Mouse (Mus musculus): ENCODE results near the gene Mmd2. TPM values are rescaled to one million over a fixed set of nuclear protein-coding genes. Genes with fewer than 3 reads are reported as not detected.

Mmd2 gene
- polyA plus RNA-seq, 1 experiment from 2014 or later = 4.7 TPM

DNA sequence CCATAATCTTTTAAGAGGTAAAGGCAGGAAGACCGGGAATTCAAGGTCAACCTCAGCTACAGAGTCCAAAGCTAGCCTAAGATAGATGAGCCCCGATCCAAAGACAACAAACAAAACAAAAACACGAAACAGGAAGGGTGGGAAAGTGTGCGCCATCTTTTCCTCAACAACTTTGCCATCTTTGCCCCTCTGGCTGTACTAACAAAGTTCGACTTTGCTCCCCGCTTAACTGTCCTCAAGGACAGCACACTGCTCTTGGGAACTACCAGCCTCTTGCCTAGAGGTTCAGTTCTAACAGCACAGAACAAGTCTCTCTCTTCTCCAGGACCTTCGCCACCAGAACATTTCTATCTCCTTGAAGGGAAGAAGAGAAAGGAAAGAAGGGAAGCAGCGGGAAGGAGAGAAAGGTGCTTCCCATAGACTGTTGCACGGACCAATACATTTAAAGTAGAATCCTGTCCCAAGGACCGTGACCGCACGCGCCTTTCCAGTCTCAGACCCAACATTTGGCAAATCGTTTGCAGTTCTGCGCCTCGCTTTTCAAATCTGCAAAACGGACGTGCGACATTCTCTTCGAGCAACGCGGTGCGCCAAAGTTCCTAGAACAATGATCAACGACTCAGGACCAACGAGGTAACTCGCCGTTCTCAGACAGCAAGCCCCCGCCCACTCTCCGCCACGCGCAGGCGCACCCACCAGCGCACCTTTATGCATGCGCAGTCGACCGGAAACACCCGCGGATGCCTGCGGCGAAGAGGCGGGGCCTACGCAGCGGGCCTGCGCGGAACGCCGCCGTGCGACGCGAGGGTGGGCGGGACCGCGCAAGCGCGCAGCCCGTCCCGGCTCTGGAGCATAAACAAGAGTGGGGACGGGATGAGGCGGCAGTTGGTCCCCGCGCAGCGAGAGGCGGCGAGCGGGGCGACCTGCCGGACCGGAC, 20.4 kb upstream of the Mmd2 start:
- peak; percentile 99 for DNase-seq (ENCODE audit: low spot score)
- peaks cover 32% of the 10 kb centered on the region for H3K36me3 ChIP-seq
- H3K9me3 ChIP-seq = no peaks in the 10 kb centered on the region
- peak overlapping the region; percentile 99 for H3K4me3 ChIP-seq
- H3K27me3 ChIP-seq (ENCODE audit: insufficient read depth, poor library complexity, severe bottlenecking) = no peaks in the 10 kb centered on the region; the same call in 1 of the 2 replicates
- under 1% methylated on average over 69 of the region's 69 CpGs for WGBS
- H3K4me1 ChIP-seq (replicated peaks) = peaks cover 25% of the 10 kb centered on the region
- peak overlapping the region; percentile 92 for H3K27ac ChIP-seq

DNA sequence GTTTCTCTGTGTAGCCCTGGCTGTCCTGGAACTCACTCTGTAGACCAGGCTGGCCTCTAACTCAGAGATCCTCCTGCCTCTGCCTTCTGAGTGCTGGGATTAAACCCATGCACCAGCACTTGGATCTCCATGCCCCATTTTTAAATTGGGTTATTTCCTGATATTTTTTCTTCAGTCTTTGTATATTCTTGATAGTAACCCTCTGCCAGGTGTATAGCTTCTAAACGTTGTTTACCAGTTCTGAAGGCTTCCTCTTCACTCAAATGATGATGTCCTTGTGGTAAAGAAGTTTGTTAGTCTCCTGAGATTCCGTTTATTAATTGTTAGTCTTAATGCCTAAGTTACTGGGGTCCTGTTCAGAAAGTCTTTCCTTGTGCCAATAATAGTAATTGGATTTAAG, 18.8 kb upstream of the Mmd2 start, which contains the start of gene Wipi2:
TSS of gene Wipi2 (plus strand) at position 301 of the 400 bp plus-strand sequence.
- Histone ChIP-seq H3K9me3 (no peaks in the 10 kb centered on the region), H3K4me1 (replicated peaks) (peaks cover 25% of the 10 kb centered on the region), H3K4me3 (peak within 1 kb of the TSS; percentile 99), H3K27me3 (ENCODE audit: insufficient read depth, poor library complexity, severe bottlenecking) (no peaks in the 10 kb centered on the region; the same call in 1 of the 2 replicates), H3K27ac (peak within 1 kb of the TSS; percentile 92), H3K36me3 (peaks cover 16% of the 10 kb centered on the region)
- DNase-seq (ENCODE audit: low spot score) = no peak
- 91% methylated on average over 2 of the region's 2 CpGs for WGBS

DNA sequence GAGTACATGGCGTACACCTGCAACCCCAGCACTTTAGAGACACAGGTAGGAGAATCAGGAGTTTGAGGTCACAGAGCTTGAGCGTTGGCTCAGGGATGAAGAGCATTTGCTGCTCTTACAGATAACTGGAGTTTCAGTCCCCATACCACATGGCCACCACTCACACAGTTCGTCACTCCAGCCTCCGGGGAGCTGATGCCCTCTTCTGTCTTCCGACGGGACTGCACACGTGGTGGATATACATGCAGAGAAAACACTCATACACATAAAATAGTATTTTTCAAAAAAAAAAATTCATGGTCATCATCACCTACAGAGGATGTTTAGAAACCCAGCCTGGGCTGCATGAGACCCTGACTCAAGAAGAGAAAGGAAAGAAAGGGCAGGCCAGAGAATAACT, 14.5 kb upstream of the Mmd2 start:
- H3K4me3 ChIP-seq = no peak overlapping the region
- 0 out of 2 replicates have a peak, but pooled peaks cover 3% of the 10 kb centered on the region for H3K4me1 ChIP-seq (replicated peaks)
- no peak for DNase-seq (ENCODE audit: low spot score)
- no peaks in the 10 kb centered on the region; the same call in 1 of the 2 replicates for H3K27me3 ChIP-seq (ENCODE audit: insufficient read depth, poor library complexity, severe bottlenecking)
- H3K36me3 ChIP-seq = no peaks in the 10 kb centered on the region
- H3K9me3 ChIP-seq = no peaks in the 10 kb centered on the region
- WGBS = 89% methylated on average over 7 of the region's 7 CpGs
- no peak overlapping the region for H3K27ac ChIP-seq

DNA sequence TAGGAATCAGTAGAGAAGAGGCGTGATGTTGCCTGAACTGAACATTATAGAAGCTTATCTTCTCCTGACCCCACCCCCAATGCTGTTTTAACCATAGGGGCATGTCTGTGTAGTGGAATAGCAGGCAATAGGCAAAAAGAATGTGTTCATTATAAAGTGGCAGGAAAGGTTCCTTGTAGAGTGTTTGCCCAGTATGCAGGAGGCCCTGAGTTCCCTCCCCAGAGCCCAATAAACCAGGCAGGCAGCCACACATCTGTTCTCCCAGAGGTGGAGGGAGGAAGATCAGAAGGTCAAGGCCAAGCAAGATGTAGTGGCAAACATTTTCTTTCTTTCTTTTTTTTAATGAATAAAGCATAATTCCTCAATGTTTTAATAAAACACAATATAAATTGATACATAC, 13.5 kb upstream of the Mmd2 start:
- no peak for DNase-seq (ENCODE audit: low spot score)

DNA sequence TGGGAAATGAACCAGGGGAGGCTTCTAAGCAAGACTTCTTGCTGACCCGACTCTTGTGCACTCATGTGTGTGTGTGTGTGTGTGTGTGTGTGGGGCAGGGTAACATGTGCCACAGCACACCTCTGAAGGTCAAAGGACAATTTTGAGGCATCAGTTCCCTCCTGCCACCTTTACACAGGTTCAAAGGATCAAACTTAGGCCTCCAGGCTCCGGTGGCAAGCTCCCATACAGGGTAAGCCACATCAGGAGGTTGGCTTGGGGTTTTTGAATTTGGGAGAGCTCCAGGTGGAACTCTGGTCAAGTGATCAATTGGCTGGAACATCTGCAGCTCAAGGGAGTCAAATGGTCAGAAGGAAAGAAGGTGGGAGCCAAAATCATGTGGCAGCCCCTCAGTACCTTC, 12.8 kb upstream of the Mmd2 start:
- H3K4me3 ChIP-seq = no peak overlapping the region
- no peaks in the 10 kb centered on the region; the same call in 1 of the 2 replicates for H3K27me3 ChIP-seq (ENCODE audit: insufficient read depth, poor library complexity, severe bottlenecking)
- no peak for DNase-seq (ENCODE audit: low spot score)
- no peak overlapping the region for H3K27ac ChIP-seq
- no peaks in the 10 kb centered on the region for H3K4me1 ChIP-seq (replicated peaks)
- H3K36me3 ChIP-seq = no peaks in the 10 kb centered on the region
- no peaks in the 10 kb centered on the region for H3K9me3 ChIP-seq
- WGBS = 73% methylated on average over 2 of the region's 2 CpGs

More for the DNA sequence above, 13.5 kb upstream of the Mmd2 start:
- Histone ChIP-seq H3K4me1 (replicated peaks) (no peaks in the 10 kb centered on the region), H3K36me3 (no peaks in the 10 kb centered on the region), H3K9me3 (no peaks in the 10 kb centered on the region), H3K27ac (no peak overlapping the region), H3K4me3 (no peak overlapping the region), H3K27me3 (ENCODE audit: insufficient read depth, poor library complexity, severe bottlenecking) (no peaks in the 10 kb centered on the region; the same call in 1 of the 2 replicates)
- 67% methylated on average over 1 of the region's 1 CpGs for WGBS

DNA sequence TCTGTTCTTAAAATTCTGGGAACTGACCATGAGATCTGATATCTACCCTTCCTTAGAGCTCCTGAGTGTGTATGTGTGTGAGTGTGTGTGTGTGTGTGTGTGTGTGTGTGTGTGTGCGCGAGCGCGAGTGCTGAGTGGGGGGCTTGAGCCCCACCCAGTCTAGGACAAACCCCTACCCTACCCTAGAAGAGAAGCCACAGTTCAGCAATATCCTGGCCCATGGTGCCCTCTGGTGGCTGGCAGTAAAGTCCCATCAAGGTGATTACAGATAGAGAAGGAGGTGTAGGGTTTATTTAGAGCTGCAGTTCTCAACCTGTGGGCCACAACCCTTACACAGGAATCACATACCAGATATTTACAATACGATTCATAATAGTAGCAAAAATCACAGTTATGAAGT, 11.3 kb upstream of the Mmd2 start:
- Histone ChIP-seq H3K4me3 (no peak overlapping the region), H3K27me3 (ENCODE audit: insufficient read depth, poor library complexity, severe bottlenecking) (no peaks in the 10 kb centered on the region), H3K27ac (no peak overlapping the region), H3K36me3 (no peaks in the 10 kb centered on the region), H3K4me1 (replicated peaks) (no peaks in the 10 kb centered on the region), H3K9me3 (no peaks in the 10 kb centered on the region)
- DNase-seq (ENCODE audit: low spot score) = peak; percentile 64
- WGBS = 15% methylated on average over 5 of the region's 5 CpGs

DNA sequence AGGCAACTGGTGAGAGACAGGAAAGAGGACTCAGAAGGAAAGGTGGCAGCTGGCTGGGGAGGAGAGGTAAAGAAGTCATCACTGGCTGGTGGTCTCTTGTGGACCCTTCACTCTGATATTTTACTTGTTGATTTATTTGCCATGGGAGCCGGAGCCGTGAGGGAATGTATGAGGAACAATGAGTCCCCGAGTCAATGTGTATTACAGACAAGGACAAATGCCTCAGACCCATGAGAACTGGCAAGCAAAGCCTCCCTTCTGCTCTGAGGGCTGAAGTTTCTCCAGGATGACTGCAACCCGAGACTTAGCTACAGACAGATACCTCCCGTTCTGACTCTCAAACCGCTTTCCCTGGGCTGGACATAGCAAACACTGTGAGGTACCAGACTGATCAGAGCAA, 7.7 kb upstream of the Mmd2 start:
- Histone ChIP-seq H3K27me3 (ENCODE audit: insufficient read depth, poor library complexity, severe bottlenecking) (no peaks in the 10 kb centered on the region), H3K4me1 (replicated peaks) (no peaks in the 10 kb centered on the region), H3K9me3 (no peaks in the 10 kb centered on the region), H3K4me3 (no peak overlapping the region), H3K27ac (no peak overlapping the region), H3K36me3 (no peaks in the 10 kb centered on the region)
- DNase-seq (ENCODE audit: low spot score) = no peak
- 76% methylated on average over 6 of the region's 6 CpGs for WGBS

DNA sequence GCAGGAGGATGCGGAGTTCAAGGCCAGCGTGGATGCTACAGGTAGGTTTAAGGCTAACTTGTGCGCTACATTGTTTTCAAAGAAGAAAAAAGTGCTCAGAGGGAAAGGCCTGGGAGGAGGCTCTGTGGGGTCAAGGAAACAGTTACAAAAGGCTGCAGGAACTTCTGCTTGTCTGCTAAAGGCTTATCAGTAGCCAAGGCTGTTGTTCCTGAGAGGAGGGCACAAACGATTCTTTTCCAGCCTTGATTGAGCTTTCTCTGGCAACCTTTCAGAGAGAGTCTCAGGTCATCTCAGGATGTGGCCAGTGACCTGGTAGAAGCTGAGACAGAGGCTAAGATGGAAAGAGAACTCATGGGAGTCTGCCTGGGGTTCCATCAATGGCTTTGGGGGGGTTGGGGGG, 7.0 kb upstream of the Mmd2 start:
- no peak for DNase-seq (ENCODE audit: low spot score)
- no peaks in the 10 kb centered on the region for H3K36me3 ChIP-seq
- 87% methylated on average over 4 of the region's 4 CpGs for WGBS

DNA sequence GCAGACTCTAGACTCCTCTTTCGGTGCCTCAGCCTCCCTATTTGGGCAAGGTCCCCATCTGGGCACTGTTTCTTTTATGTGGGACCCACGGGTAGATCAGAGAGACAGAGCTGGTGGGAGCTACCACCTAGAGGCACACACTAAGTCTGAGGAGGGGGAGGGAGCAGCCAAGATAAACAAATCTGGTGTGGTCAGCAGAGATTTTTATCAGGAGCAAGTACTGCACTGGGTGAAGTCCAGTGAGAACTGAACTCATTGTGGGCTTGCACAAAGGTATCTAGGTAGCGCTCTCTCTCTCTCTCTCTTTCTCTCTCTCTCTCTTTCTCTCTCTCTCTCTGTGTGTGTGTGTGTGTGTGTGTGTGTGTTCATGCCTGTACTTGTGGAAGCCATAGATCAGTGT, 5.9 kb upstream of the Mmd2 start:
- Histone ChIP-seq H3K36me3 (no peaks in the 10 kb centered on the region), H3K9me3 (no peaks in the 10 kb centered on the region), H3K27ac (no peak overlapping the region), H3K27me3 (ENCODE audit: insufficient read depth, poor library complexity, severe bottlenecking) (peaks cover 7% of the 10 kb centered on the region), H3K4me1 (replicated peaks) (no peaks in the 10 kb centered on the region), H3K4me3 (no peak overlapping the region)
- no peak for DNase-seq (ENCODE audit: low spot score)
- 67% methylated on average over 3 of the region's 3 CpGs for WGBS

More for the DNA sequence above, 7.0 kb upstream of the Mmd2 start:
- Histone ChIP-seq H3K9me3 (no peaks in the 10 kb centered on the region), H3K4me1 (replicated peaks) (no peaks in the 10 kb centered on the region), H3K27me3 (ENCODE audit: insufficient read depth, poor library complexity, severe bottlenecking) (no peaks in the 10 kb centered on the region), H3K27ac (no peak overlapping the region), H3K4me3 (no peak overlapping the region)

DNA sequence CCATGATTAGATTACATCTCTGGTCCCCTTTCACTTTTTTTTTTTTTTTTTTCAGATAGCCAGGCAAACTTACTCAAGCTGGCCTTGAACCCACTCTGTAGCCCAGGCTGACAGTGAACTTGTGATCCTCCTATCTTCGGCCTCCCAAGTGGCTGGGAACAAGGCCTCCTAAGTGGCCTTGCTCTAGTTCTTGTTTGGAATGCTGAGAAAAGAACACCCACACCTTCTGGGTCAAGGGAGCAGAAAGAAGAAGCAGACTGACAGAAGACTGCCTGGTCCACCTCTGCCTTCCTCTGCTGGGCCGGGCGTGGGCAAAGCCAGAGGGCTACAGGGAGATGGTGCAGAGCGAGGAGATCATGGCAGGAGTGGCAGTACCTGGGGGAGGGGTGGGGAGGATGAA, 1.8 kb upstream of the Mmd2 start:
- Histone ChIP-seq H3K4me1 (replicated peaks) (peaks cover 12% of the 10 kb centered on the region), H3K4me3 (no peak overlapping the region), H3K36me3 (no peaks in the 10 kb centered on the region), H3K9me3 (no peaks in the 10 kb centered on the region), H3K27me3 (ENCODE audit: insufficient read depth, poor library complexity, severe bottlenecking) (peaks cover 40% of the 10 kb centered on the region), H3K27ac (no peak overlapping the region)
- 90% methylated on average over 4 of the region's 4 CpGs for WGBS
- no peak for DNase-seq (ENCODE audit: low spot score)

DNA sequence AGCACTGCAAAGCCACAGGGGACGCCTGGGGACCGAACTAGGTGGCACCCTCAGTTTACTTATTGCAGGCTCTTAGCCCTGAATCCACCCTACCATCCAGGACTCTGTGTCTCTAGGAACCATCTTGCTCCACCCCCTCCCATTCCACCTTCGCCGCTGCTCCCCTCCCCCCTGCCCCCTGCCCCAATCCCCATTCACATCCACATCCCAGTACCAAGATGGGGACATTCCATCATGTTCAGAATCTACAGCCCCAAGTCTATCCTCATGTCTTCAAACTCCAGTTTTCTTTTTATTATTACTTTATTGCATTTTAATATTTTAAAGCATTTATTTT, 357 bp upstream of the Mmd2 start:
- H3K4me1 ChIP-seq (replicated peaks) = peaks cover 12% of the 10 kb centered on the region
- peaks cover 40% of the 10 kb centered on the region for H3K27me3 ChIP-seq (ENCODE audit: insufficient read depth, poor library complexity, severe bottlenecking)
- WGBS = 6% methylated on average over 4 of the region's 4 CpGs
- no peaks in the 10 kb centered on the region for H3K36me3 ChIP-seq
- no peaks in the 10 kb centered on the region for H3K9me3 ChIP-seq
- H3K4me3 ChIP-seq = peak overlapping the region; percentile 55
- H3K27ac ChIP-seq = peak overlapping the region; percentile 77
- DNase-seq (ENCODE audit: low spot score) = no peak

DNA sequence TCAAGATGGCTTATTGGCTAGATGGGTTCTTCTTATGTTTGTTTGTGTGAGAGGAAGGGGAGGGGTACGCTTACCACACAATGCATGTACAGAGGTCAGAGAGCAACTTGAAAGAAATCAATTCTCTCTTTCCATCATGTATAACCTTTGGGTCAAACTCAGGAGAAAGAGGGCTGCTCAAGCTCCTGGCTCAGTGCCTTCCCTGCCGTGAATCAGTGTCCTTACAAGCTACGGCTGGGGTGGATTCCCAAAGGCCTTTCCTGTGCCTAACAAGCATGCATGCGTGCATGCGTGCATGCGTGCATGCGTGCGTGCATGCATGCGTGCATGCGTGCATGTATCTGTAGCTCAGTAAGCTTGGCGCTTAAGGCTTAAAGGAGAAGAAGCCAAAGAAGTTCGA, 3.3 kb downstream of the Mmd2 start:
- Histone ChIP-seq H3K27ac (no peak overlapping the region), H3K36me3 (no peaks in the 10 kb centered on the region), H3K4me3 (no peak overlapping the region), H3K4me1 (replicated peaks) (peaks cover 12% of the 10 kb centered on the region), H3K27me3 (ENCODE audit: insufficient read depth, poor library complexity, severe bottlenecking) (peaks cover 40% of the 10 kb centered on the region), H3K9me3 (no peaks in the 10 kb centered on the region)
- no peak for DNase-seq (ENCODE audit: low spot score)
- 88% methylated on average over 12 of the region's 12 CpGs for WGBS

DNA sequence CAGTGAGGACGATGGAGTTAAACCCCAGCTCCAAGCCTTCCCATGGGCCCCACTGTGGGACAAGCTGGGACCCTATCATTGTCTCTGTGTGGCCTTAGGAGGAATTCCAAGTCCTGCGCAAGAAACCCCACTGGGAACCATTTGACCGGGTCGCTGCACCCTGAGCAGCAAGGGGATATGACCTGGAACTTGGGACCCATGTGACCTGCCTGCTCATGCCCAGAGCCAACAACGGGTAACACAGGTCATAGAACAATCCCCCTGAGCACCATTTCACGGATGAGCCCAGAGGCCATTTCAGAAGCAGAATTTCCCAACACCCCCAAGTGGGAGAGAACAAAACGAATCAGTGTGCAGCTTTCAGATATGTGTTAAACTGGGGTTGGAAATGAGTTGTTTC, 4.2 kb downstream of the Mmd2 start:
- H3K4me1 ChIP-seq (replicated peaks) = peaks cover 12% of the 10 kb centered on the region
- no peaks in the 10 kb centered on the region for H3K9me3 ChIP-seq
- no peak for DNase-seq (ENCODE audit: low spot score)
- no peaks in the 10 kb centered on the region for H3K36me3 ChIP-seq
- H3K27me3 ChIP-seq (ENCODE audit: insufficient read depth, poor library complexity, severe bottlenecking) = peaks cover 32% of the 10 kb centered on the region
- H3K4me3 ChIP-seq = no peak overlapping the region
- WGBS = 79% methylated on average over 7 of the region's 7 CpGs
- H3K27ac ChIP-seq = no peak overlapping the region
